Mouse (Mus musculus): ENCODE results near the gene Rin1. TPM values are rescaled to one million over a fixed set of nuclear protein-coding genes. Genes with fewer than 3 reads are reported as not detected.
A peak's percentile ranks its signal among the peaks of the same experiment; 100 is the strongest.
"Not testable (repeated sequence)": the region's sequence is repeated elsewhere in the genome, so short reads cannot be mapped to it uniquely, and the experiment has no call there.

Gene Rin1
- total RNA-seq, 2 experiments from 2014 or later = 68.7 to 72.6 TPM

- no peak for DNase-seq (ENCODE audit: low spot score in 2 of 2)
Measured at GRCm38 (mm10) chr19:5067867-5068569, 17.7 kb downstream of the Rin1 start, which contains the start of gene Cd248. Gene Cd248 (plus strand): TSS chr19:5068078.

- DNase-seq (ENCODE audit: low spot score in 2 of 2) = no peak
Measured at GRCm38 (mm10) chr19:5068570-5069234, 18.4 kb downstream of the Rin1 start.

- DNase-seq (ENCODE audit: low spot score in 2 of 2) = no peak
Measured at GRCm38 (mm10) chr19:5069486-5069885, 19.2 kb downstream of the Rin1 start.

- DNase-seq (ENCODE audit: low spot score in 2 of 2) = no peak
Measured at GRCm38 (mm10) chr19:5069978-5070377, 19.7 kb downstream of the Rin1 start.

GRCm38 (mm10) chr19:5071077-5071476 lies 20.8 kb downstream of the Rin1 start:
- DNase-seq (ENCODE audit: low spot score in 2 of 2) = no peak

- DNase-seq (ENCODE audit: low spot score in 2 of 2) = no peak
Measured at GRCm38 (mm10) chr19:5071545-5072369, 21.5 kb downstream of the Rin1 start.

GRCm38 (mm10) chr19:5072389-5073019 lies 22.2 kb downstream of the Rin1 start:
- no peak for DNase-seq (ENCODE audit: low spot score in 2 of 2)

GRCm38 (mm10) chr19:5073028-5073427 lies 22.7 kb downstream of the Rin1 start:
- DNase-seq (ENCODE audit: low spot score in 2 of 2) = no peak

- DNase-seq (ENCODE audit: low spot score in 2 of 2) = no peak
Measured at GRCm38 (mm10) chr19:5073518-5073917, 23.2 kb downstream of the Rin1 start.

GRCm38 (mm10) chr19:5079279-5079678 lies 29.0 kb downstream of the Rin1 start:
- DNase-seq (ENCODE audit: low spot score in 2 of 2) = no peak

- DNase-seq (ENCODE audit: low spot score in 2 of 2) = no peak
Measured at GRCm38 (mm10) chr19:5082005-5082404, 31.7 kb downstream of the Rin1 start.

GRCm38 (mm10) chr19:5082596-5082995 lies 32.3 kb downstream of the Rin1 start:
- no peak for DNase-seq (ENCODE audit: low spot score in 2 of 2)

- DNase-seq (ENCODE audit: low spot score in 2 of 2) = no peak
Measured at GRCm38 (mm10) chr19:5083961-5084833, 33.9 kb downstream of the Rin1 start.

- DNase-seq (ENCODE audit: low spot score in 2 of 2) = no peak
Measured at GRCm38 (mm10) chr19:5084834-5085144, 34.5 kb downstream of the Rin1 start.

- DNase-seq (ENCODE audit: low spot score in 2 of 2) = no peak
Measured at GRCm38 (mm10) chr19:5085145-5085863, 35.0 kb downstream of the Rin1 start, which contains the start of gene Tmem151a. Gene Tmem151a (minus strand): TSS chr19:5085531.

GRCm38 (mm10) chr19:5086533-5086932 lies 36.3 kb downstream of the Rin1 start:
- DNase-seq (ENCODE audit: low spot score in 2 of 2) = not testable (repeated sequence)

- DNase-seq (ENCODE audit: low spot score in 2 of 2) = peak; percentile 94 to 99
Measured at GRCm38 (mm10) chr19:5087884-5088728, 37.8 kb downstream of the Rin1 start, which contains the start of gene Yif1a. Gene Yif1a (plus strand): TSS chr19:5088538.

GRCm38 (mm10) chr19:5089324-5089723 lies 39.0 kb downstream of the Rin1 start:
- DNase-seq (ENCODE audit: low spot score in 2 of 2) = no peak

GRCm38 (mm10) chr19:5092083-5092482 lies 41.8 kb downstream of the Rin1 start:
- DNase-seq (ENCODE audit: low spot score in 2 of 2) = no peak

Data from layer of hippocampus, postnatal 14 days (tissue).